Mouse (Mus musculus) cortical plate, adult 2 months (tissue): ENCODE results near the gene Naif1.

Experiments used
- CTCF ChIP-seq: fragments of 200-500 bp; IDR thresholded peaks from 2 replicates; pipeline ENCODE4 v1.5.1; 2011; ENCODE audit warnings: mild to moderate bottlenecking, control low read depth, low read length; ENCODE audit not compliant: insufficient read depth; ENCODE audit errors: extremely low read depth
- POLR2A ChIP-seq: fragments of 200-500 bp; IDR thresholded peaks from 2 replicates; pipeline ENCODE4 v1.6.1; 2011; ENCODE audit warnings: mild to moderate bottlenecking, low read length, control low read depth; ENCODE audit not compliant: insufficient read depth; ENCODE audit errors: extremely low read depth

DNA sequence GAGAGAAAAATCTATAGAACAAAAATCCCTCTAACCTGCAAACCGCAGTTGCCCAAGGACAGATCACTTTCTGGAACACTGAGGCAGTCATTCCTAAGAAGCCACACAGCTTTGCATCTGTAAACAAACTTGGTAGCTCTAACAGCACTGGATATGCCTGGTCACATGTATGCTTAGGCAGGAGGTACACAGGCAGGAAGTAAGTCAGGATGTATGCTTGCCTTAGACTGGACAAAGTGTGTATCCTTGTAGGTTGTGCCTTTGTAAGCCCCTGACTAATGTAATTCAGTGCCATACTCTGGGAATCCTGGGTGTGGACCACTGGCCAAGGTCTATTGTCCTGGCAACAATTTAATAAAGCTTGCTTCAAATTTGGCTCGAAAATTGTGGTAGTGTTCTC, 13.5 kb downstream of the Naif1 start:
- TF ChIP-seq CTCF, result no peak
- TF ChIP-seq POLR2A, result no peak
